Mouse (Mus musculus): Measurements from ENCODE around the gene Pik3r3.

- TF ChIP-seq POLR2A (IDR thresholded peaks at IDR 0.05; ENCODE audit: extremely low read depth, insufficient read depth, low read length), result no peak
- no peak for TF ChIP-seq CTCF (IDR thresholded peaks at IDR 0.05; ENCODE audit: extremely low read depth, insufficient read depth, low read length)
These were observed 14.9 kb upstream of the Pik3r3 start for GRCm38 (mm10) chr4:116206531-116206930.

Data from cortical plate, adult 2 months (tissue).